Mouse (Mus musculus) hindbrain, embryonic 10.5 days (tissue): ENCODE measurements around the gene Nrg4. TPM values are rescaled to one million over a fixed set of nuclear protein-coding genes. Genes with fewer than 3 reads are reported as not detected.
A peak's percentile ranks its signal among the peaks of the same experiment; 100 is the strongest.

Source experiments
- DNase-seq: peaks from one replicate; pipeline ENCODE4 v3.0.0-alpha.2; 2017; ENCODE audit warnings: low spot score
- H3K27ac ChIP-seq: fragments of 300-500 bp; sonication (generic); 2 replicates; pipeline ENCODE4 v1.5.1; 2016; ENCODE audit warnings: mild to moderate bottlenecking, moderate library complexity
- H3K27me3 ChIP-seq: fragments of 300-500 bp; sonication (generic); 2 replicates; pipeline ENCODE4 v1.6.1; 2016; ENCODE audit warnings: mild to moderate bottlenecking; ENCODE audit not compliant: poor library complexity, insufficient read depth, severe bottlenecking
- H3K36me3 ChIP-seq: fragments of 300-500 bp; sonication (generic); 2 replicates; pipeline ENCODE4 v1.6.1; 2016; ENCODE audit warnings: mild to moderate bottlenecking, moderate library complexity
- H3K4me1 ChIP-seq: fragments of 300-500 bp; sonication (generic); replicated peaks from 2 replicates; pipeline ENCODE4 v1.6.1; 2016; ENCODE audit warnings: mild to moderate bottlenecking
- H3K4me3 ChIP-seq: fragments of 300-500 bp; sonication (generic); 2 replicates; pipeline ENCODE4 v1.5.1; 2016; ENCODE audit warnings: mild to moderate bottlenecking, moderate library complexity
- H3K9me3 ChIP-seq: fragments of 300-500 bp; sonication (generic); 2 replicates; pipeline ENCODE4 v1.6.1; 2016; ENCODE audit warnings: mild to moderate bottlenecking, moderate library complexity
- WGBS: fragments of 180-500 bp; shearing (Covaris S2); methylation state at CpG from one replicate; pipeline ENCODE4 v1.1.7; 2016; 5-methylcytosine and 5-hydroxymethylcytosine counted together
- polyA plus RNA-seq: library from polyadenylated mRNA; unstranded; fragments of >200 nt; fragmentation: Nextera tagmentation; extraction: Ambion mirVana; gene quantifications from 2 replicates; pipeline ENCODE4 v1.2.1, GENCODE M21; 2016

The Nrg4 gene
- polyA plus RNA-seq = 0.64 and 1.0 TPM in 2 replicates

DNA sequence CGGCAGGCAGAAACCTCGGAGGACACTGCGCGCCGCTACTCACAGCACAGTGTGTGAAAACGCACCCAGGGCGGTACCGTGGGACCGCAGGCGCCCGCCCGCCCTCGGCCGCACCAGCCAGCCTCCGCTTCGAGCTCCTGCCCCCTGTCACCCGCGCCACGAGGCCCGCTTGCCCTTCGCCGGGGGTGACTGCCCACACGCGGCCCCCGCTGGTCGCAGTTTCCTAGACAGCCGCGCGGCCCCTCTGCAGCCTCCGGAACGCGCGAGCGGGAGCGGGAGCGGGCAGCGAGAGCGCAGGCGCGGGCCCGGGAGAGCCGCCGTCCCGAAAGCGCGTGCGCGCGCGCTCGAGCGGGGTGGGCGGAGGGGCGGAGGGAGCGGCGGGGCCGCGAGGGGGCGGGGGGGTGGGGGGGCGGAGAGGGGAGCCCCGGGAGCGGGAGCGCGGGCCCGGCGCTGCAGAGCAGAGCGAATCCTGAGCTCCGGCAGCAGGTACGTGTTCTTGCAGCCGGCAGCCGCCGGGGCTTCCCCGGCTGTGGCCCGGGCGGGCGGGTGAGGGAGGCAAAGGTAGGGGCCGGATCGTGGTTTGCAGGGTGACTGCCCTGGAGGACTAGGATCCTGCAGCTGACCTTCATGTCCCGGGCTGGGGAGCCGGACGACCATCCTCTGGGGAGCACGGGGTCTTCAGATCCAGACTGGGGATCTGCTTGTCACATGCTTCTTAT lies at the start of gene Nrg4, which contains the start of gene Tmem266:
Gene Nrg4 (minus strand): TSS at position 330 of the 719 bp plus-strand sequence.
Gene Tmem266 (plus strand): TSS at position 399 of the 719 bp plus-strand sequence.
- DNase-seq = peak; percentile 83
- under 1% methylated on average over 71 of the region's 82 CpGs for WGBS
- Histone ChIP-seq H3K9me3 (no peaks in the 10 kb centered on the region), H3K27ac (peak within 1 kb of the TSS; percentile 92), H3K4me1 (peaks cover 36% of the 10 kb centered on the region), H3K36me3 (no peaks in the 10 kb centered on the region), H3K27me3 (peaks cover 66% of the 10 kb centered on the region), H3K4me3 (peak within 1 kb of the TSS; percentile 78)

DNA sequence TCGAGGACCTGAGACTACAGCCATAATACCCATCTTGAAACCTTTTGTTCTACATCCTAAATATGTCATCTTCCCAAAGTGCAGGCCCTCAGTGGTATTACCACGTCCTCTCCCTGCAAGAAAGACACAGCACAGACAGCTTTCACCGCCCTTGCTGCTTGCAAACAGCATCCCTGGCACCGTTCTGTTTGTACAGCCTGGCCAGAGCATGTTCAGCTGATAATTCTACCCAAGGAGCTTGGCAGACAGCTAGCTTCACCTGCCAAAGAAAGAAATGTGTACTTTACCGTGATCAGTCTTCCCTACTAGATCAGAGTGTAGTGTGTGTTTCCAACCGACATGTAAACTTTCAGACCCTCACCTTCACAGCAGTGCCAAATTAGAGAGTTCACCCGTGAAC lies 45.3 kb upstream of the Nrg4 start:
- Histone ChIP-seq H3K27me3 (no peaks in the 10 kb centered on the region), H3K4me1 (no peaks in the 10 kb centered on the region), H3K27ac (no peak overlapping the region), H3K4me3 (no peak overlapping the region), H3K36me3 (no peaks in the 10 kb centered on the region), H3K9me3 (no peaks in the 10 kb centered on the region)
- WGBS = 89% methylated on average over 7 of the region's 7 CpGs
- DNase-seq = no peak

DNA sequence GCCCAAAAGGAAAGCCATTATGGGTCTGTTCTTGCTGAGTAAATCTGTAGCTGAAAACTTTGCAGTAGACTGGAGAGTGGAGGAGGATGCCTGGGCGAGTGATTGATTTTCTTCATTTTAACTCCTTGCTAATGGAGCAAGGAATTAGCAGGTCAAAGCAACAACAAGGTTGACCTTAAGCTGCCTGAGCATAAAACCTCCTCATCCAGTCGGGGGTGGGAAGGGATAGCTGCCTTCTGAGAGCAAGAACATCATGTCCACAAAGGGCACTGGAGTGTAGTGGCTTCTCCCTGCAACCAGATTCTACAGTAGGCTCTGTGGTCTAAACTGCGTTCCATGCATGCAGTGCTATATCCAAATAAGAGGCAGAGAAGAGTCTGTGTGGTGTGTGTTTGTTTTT lies 41.4 kb upstream of the Nrg4 start:
- no peaks in the 10 kb centered on the region for H3K9me3 ChIP-seq
- H3K4me3 ChIP-seq = no peak overlapping the region
- 56% methylated on average over 3 of the region's 3 CpGs for WGBS
- H3K27me3 ChIP-seq = no peaks in the 10 kb centered on the region
- no peaks in the 10 kb centered on the region for H3K36me3 ChIP-seq
- DNase-seq = no peak
- no peaks in the 10 kb centered on the region for H3K4me1 ChIP-seq
- H3K27ac ChIP-seq = no peak overlapping the region

DNA sequence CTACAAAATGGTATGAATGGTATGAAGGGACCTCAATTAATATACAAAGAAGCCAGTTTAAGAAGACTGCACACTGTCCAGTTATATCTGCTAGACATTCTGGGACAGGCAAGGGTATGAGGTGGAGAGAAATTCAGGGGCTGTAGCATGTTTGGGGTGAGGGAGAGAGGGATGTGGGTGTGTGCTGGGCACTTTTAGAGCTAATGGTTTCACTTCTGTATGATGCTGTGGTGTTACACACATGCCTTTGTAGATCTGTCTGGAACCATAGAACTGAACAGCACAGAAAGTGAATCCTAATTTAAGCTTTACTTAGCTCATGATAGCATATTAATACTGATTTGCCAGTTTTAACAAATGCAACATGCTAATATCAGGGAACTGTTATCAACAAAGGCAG lies 37.1 kb upstream of the Nrg4 start:
- no peak overlapping the region for H3K27ac ChIP-seq
- no peaks in the 10 kb centered on the region for H3K9me3 ChIP-seq
- H3K4me1 ChIP-seq = no peaks in the 10 kb centered on the region
- no peaks in the 10 kb centered on the region for H3K36me3 ChIP-seq
- no peak for DNase-seq
- H3K4me3 ChIP-seq = no peak overlapping the region
- H3K27me3 ChIP-seq = no peaks in the 10 kb centered on the region

DNA sequence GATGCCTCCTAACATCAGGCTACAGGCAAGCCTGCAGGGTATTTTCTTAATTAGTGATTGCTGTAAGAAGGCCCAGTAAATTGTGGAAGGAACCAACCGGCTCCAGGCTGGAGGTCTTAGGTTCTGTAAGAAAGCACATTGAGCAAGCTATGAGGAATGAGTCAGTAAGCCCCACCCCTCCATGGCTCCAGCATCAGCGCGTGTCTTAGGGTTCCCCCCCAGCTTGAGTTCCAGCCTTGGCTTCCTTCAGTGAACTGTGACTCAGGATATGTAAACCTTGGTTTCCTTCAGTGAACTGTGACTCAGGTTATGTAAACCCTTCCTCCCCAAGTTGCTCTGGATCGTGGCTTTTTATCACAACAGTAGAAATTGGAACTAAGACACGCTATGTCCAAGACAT lies 35.3 kb upstream of the Nrg4 start:
- no peak overlapping the region for H3K27ac ChIP-seq
- no peaks in the 10 kb centered on the region for H3K27me3 ChIP-seq
- H3K4me3 ChIP-seq = no peak overlapping the region
- H3K4me1 ChIP-seq = no peaks in the 10 kb centered on the region
- H3K9me3 ChIP-seq = no peaks in the 10 kb centered on the region
- WGBS = 88% methylated on average over 5 of the region's 5 CpGs
- no peak for DNase-seq
- no peaks in the 10 kb centered on the region for H3K36me3 ChIP-seq

DNA sequence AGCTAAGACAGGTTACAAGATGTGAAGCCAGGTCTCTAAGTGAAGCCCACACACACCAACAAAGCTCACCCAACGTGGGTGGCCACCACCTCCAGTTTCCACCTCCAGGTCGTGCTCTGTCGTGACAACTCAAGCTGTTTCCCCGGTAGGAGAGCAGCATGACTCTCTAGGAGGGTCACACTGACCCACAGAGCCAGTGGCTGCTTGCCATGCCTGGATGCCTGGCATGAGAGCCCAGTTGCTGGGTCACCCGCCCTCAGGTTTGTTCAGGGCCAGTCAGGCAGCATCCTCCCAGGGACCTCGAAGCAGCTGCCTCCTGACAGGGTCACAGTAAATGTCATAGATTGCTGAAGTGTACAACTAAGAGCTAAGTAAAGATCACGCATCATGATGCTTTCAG lies 34.2 kb upstream of the Nrg4 start:
- no peaks in the 10 kb centered on the region for H3K36me3 ChIP-seq
- peaks cover 2% of the 10 kb centered on the region for H3K4me1 ChIP-seq
- H3K4me3 ChIP-seq = no peak overlapping the region
- H3K27me3 ChIP-seq = no peaks in the 10 kb centered on the region
- no peaks in the 10 kb centered on the region for H3K9me3 ChIP-seq
- no peak for DNase-seq
- WGBS = 49% methylated on average over 7 of the region's 7 CpGs
- no peak overlapping the region for H3K27ac ChIP-seq

DNA sequence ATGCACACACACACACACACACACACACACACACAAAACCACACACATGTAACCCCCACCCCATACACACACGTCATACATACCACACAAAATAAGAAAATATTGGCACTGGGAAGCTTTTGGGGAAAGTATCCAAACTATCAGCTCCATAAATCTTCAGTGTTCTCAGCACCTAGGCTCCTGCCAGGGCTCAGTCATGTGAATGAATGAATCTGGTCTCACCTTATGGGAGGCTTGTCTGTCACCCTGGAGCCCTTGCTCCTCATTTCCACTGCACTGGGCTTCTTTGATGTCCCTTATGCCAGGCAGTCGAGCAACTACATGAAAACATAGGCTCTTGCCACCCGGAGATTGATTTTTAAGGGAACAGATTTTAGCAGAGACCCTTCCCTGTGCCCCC lies 33.7 kb upstream of the Nrg4 start:
- DNase-seq = no peak
- Histone ChIP-seq H3K4me1 (peaks cover 7% of the 10 kb centered on the region), H3K27ac (no peak overlapping the region), H3K9me3 (no peaks in the 10 kb centered on the region), H3K36me3 (no peaks in the 10 kb centered on the region), H3K27me3 (no peaks in the 10 kb centered on the region), H3K4me3 (no peak overlapping the region)
- WGBS = 76% methylated on average over 3 of the region's 3 CpGs

DNA sequence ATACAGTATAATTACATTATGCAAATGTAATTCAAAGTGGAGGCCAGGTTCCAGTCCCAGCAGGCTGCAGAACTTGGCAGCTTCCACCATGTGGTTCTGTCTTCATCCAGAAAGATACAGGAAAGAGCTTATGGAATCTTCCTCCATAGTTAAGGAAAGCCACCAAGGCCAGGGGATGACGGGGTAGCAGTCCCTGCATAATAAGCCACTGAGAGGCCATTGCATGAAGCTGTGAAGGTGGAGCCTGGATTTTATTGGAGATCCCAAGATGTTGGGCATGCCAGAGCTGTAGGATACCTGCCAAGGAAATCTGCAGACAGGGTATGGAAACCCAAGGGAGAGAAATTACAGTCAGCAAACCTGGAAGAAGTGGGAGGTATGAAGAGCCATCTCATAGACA lies 30.5 kb upstream of the Nrg4 start:
- DNase-seq = no peak
- H3K27ac ChIP-seq = no peak overlapping the region
- H3K9me3 ChIP-seq = no peaks in the 10 kb centered on the region
- WGBS = 83% methylated on average over 1 of the region's 1 CpGs
- H3K4me1 ChIP-seq = peaks cover 22% of the 10 kb centered on the region
- H3K36me3 ChIP-seq = no peaks in the 10 kb centered on the region
- no peaks in the 10 kb centered on the region for H3K27me3 ChIP-seq
- no peak overlapping the region for H3K4me3 ChIP-seq

DNA sequence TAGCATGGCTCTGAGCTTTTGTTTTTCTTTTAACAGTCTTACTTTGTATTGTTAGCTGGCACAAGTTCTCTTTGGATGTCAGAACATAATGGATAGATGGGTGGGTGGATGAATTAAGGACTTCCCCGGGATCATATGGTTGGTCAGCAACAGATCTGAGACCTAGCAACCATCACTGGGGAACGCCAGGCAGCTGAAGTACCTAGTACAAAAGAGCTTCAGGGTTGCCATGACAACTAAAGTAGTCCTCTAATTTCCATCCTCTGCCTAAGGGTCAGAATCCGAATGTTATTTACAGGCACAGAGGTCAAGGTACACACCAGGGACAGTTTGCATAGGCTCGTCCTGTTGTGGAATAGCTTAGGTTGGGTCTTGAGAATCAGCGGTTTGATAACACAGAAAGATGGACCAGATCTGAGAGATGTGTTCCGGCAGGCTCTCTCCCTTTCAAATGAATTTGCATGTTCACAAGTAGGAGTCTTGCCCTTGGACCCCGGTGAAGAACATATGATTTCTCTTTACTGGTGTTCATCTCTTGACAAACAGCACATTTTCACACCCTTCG lies 28.7 kb upstream of the Nrg4 start:
- H3K9me3 ChIP-seq = no peaks in the 10 kb centered on the region
- no peaks in the 10 kb centered on the region for H3K27me3 ChIP-seq
- no peaks in the 10 kb centered on the region for H3K36me3 ChIP-seq
- DNase-seq = peak; percentile 60
- no peak overlapping the region for H3K27ac ChIP-seq
- WGBS = 41% methylated on average over 8 of the region's 8 CpGs
- no peak overlapping the region for H3K4me3 ChIP-seq
- peaks cover 22% of the 10 kb centered on the region for H3K4me1 ChIP-seq

DNA sequence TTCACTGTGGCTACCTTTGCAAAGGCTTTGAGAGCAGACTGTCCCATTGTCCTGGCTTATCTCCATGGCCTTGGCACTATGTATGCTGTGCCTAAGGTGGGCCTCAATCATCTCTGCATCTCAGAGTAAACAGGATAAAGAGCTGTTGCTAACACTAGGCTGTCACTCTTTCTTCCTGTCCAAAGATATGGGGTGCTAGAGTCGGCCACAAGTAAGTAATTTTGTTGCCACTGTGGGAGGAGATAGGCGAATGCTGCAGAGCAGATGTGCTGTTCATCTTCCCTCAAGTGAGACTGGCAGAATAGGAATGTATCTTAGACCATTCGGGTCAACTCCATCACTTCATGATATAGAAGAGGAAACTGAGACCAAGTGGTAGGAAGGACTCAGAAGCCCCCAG lies 28.0 kb upstream of the Nrg4 start:
- peak overlapping the region; percentile 29; the same call in 1 of the 2 replicates for H3K27ac ChIP-seq
- no peaks in the 10 kb centered on the region for H3K27me3 ChIP-seq
- peaks cover 22% of the 10 kb centered on the region for H3K4me1 ChIP-seq
- H3K4me3 ChIP-seq = no peak overlapping the region
- H3K36me3 ChIP-seq = no peaks in the 10 kb centered on the region
- no peak for DNase-seq
- no peaks in the 10 kb centered on the region for H3K9me3 ChIP-seq
- 71% methylated on average over 3 of the region's 3 CpGs for WGBS

DNA sequence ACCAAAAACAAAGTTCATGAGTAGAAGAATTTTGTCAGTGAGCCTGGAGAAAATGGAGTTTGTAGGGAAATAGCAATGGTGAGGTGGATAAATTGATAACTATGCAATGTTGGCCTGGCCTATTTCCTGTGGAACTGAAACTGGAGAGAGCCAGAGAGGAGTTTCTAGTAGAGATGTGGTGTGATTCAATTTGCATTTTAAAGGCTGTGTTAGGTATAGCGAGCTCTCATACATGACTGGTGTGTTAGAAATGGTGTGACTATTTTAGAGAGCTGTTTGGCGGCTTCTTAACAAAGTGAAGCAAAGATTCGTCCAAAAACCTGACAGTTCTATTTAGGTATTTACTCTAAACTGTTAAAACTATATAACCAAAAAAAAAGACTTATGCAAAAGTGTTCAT lies 22.0 kb upstream of the Nrg4 start:
- H3K27ac ChIP-seq = no peak overlapping the region
- H3K4me3 ChIP-seq = no peak overlapping the region
- no peak for DNase-seq
- H3K9me3 ChIP-seq = no peaks in the 10 kb centered on the region
- H3K4me1 ChIP-seq = no peaks in the 10 kb centered on the region
- H3K27me3 ChIP-seq = no peaks in the 10 kb centered on the region
- H3K36me3 ChIP-seq = no peaks in the 10 kb centered on the region
- WGBS = 87% methylated on average over 3 of the region's 3 CpGs

DNA sequence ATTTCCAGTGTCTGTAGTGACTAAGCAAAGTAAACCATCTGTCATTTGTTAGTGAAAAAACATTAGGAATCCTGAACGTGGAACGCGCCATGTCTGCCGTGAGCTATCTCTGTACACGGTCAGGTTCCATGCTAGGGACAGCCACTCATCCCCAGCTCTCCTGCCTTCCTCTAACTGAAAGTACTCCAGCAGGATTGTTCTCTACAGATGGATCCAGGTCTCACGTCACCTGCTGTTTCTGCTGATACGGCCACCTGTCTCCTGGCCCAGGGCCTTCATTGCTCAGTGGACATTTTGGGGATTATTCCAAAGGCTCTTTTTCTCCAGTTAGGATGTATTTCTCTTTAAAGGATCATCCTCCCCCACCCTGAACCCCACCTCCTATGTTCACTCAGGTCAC lies 18.7 kb upstream of the Nrg4 start:
- no peak overlapping the region for H3K27ac ChIP-seq
- H3K4me1 ChIP-seq = no peaks in the 10 kb centered on the region
- H3K27me3 ChIP-seq = no peaks in the 10 kb centered on the region
- H3K36me3 ChIP-seq = no peaks in the 10 kb centered on the region
- H3K4me3 ChIP-seq = no peak overlapping the region
- WGBS = 95% methylated on average over 7 of the region's 7 CpGs
- no peak for DNase-seq
- H3K9me3 ChIP-seq = no peaks in the 10 kb centered on the region

DNA sequence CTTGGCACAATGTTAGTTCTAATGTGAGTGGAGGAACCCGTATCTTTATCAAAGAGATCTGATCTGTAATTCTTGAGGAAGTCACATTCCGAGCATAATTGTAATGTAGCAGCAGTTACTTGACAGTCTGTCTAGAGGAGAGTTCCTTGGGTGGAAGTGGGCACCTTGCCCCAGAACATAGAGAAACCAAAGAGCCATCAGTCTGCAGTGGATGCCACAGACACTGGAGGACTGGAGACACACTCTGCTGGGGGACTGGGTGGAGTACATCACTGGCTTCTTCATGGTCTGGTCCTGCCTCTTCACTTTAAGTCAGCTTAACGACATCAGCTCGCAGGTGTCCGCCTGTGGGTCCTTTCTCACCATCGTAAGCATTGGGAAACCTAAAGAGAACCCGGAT lies 17.5 kb upstream of the Nrg4 start:
- no peaks in the 10 kb centered on the region for H3K36me3 ChIP-seq
- H3K27ac ChIP-seq = no peak overlapping the region
- H3K27me3 ChIP-seq = no peaks in the 10 kb centered on the region
- no peaks in the 10 kb centered on the region for H3K4me1 ChIP-seq
- H3K4me3 ChIP-seq = no peak overlapping the region
- no peak for DNase-seq
- no peaks in the 10 kb centered on the region for H3K9me3 ChIP-seq
- WGBS = 92% methylated on average over 7 of the region's 7 CpGs
